Mouse (Mus musculus) urinary bladder, postnatal 14 days (tissue): ENCODE data around the gene Cox6b1.

Experiments
- DNase-seq: peaks from one replicate; pipeline ENCODE4 v3.0.0; 2021; ENCODE audit warnings: low spot score

The Cox6b1 gene

GRCm38 (mm10) chr7:30586455-30587020 lies 39.4 kb downstream of the Cox6b1 start:
- DNase-seq, result no peak

GRCm38 (mm10) chr7:30585170-30585569 lies 40.8 kb downstream of the Cox6b1 start:
- DNase-seq, result no peak

- no peak for DNase-seq
Measured at GRCm38 (mm10) chr7:30584339-30584738, 41.6 kb downstream of the Cox6b1 start.

GRCm38 (mm10) chr7:30581547-30581946 lies 44.4 kb downstream of the Cox6b1 start:
- no peak for DNase-seq

- no peak for DNase-seq
Measured at GRCm38 (mm10) chr7:30579950-30580349, 46.0 kb downstream of the Cox6b1 start.

GRCm38 (mm10) chr7:30572969-30573368 lies 53.0 kb downstream of the Cox6b1 start:
- peak; percentile 58 for DNase-seq

- no peak for DNase-seq
Measured at GRCm38 (mm10) chr7:30572389-30572788, 53.6 kb downstream of the Cox6b1 start.

GRCm38 (mm10) chr7:30567555-30567954 lies 58.4 kb downstream of the Cox6b1 start:
- no peak for DNase-seq
